Mouse (Mus musculus): ENCODE measurements around the gene Ifngr2. TPM values are rescaled to one million over a fixed set of nuclear protein-coding genes. Genes with fewer than 3 reads are reported as not detected.

Gene Ifngr2
- total RNA-seq, 4 experiments from 2014 or later: 122 to 145 (median 132) TPM

DNA sequence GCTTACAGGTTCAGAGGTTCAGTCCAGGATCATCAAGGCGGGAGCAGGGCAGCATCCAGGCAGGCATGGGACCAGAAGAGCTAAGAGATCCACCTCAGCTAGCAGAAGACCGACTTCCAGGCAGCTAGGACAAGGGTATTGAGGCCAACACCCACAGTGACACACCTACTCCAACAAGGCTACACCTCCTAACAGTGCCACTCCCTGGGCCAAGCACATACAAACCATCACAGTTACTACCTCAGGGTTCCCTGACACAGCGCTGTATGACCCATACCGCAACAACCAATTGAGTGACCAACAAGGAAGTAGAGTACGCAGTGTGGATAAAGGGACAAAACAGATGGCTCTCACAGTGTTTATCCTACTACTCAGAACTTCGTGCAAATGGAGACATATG is 10.5 kb upstream of the Ifngr2 start:
- DNase-seq (ENCODE audit: low spot score): no peak

DNA sequence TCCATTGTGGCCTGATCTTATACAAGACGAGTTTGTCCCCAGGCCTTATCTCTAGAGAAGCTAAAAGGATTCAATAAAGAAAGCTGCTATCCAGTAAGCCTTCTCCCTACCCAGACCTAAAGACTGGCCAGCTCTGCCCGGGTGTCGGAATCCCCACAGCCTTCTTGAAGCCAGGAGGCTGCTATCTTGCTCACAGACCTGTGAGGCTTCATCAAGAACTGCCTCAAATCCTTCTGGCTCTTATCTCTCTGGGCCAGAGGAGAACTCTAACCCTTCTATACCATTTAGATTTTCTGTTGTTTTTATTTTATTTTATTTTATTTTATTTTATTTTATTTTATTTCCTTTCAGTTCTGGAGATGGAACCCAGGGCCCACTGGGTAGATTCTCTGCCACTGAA is 9.8 kb upstream of the Ifngr2 start:
- DNase-seq (ENCODE audit: low spot score): no peak

- DNase-seq (ENCODE audit: low spot score): no peak
These were observed 8.8 kb upstream of the Ifngr2 start for GRCm38 (mm10) chr16:91538051-91538450.

GRCm38 (mm10) chr16:91538513-91538912 is 8.4 kb upstream of the Ifngr2 start:
- DNase-seq (ENCODE audit: low spot score): no peak

DNA sequence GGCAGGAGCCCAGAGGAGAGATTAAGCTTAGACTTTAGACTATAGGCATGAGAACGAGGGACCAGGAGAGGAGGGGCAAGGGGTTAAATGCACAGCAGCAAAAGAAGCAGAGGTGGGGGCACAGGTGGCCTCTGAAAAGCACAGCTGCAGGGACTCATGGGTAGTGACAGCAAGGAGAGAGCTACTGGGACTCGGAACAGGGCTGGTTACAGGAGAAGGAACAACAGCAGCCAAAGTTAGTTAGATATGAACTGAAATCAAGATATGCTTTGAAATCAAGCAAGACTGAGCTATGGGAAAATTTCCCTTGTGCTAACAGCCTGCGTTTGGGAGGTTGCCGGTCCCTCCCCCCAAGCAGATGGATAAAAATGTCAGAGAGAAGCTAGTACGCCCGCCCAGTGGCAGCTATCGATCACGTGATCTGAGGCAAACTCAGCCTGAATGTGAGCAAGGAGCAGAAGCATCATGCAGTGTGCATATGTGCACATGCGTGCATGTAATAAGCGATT is 5.2 kb upstream of the Ifngr2 start:
- no peak for DNase-seq (ENCODE audit: low spot score)

DNA sequence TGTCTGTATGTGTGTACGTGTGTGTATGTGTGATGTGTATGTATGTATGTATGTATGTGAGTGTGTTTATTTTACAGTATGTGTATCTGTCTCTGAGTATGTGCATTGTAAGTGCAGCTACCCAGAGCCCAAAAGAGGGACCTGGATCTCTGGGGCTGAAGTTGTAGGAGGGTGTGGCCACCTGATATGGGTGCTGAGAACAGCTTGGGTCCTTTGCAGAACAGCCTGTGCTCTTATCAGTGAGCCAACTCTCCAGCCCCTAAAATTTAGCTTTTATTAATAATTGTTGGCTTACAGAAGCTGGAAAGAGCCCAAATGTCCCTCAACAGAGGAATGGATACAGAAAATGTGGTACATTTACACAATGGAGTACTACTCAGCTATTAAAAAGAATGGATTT is 3.3 kb upstream of the Ifngr2 start:
- no peak for DNase-seq (ENCODE audit: low spot score)

DNA sequence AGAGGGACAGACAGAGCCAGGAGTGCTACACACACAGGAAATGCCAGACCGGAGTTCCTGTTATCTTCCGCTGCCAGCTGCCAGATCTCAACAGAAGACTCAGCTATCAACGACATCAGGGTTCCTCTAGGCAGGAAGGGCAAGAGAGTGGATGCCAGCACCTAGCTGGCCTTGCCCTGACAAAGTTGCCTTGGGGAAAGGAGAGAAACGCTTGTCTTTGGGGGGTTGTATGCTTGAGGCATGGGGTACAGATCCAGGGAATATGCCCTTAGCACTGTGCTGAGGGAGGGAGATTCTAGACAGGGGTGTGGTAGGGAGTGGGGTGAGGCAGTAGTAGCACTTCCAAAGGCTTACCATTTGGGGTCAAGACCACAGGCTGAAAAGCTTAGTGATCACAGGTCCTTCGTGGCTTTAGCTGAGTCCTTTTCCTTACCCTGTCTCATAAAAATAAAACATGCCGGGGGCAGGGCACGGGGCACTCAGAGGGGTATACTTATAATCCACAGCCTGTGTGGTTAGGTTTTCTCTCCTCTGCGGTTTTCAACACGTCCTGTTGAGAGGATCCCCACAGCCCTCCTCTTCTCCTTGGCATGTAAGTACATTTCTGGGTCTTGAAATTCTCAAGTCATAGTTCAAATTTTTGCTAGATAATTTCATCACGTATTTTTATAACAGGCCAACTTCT is 1.1 kb upstream of the Ifngr2 start:
- no peak for DNase-seq (ENCODE audit: low spot score)

- DNase-seq (ENCODE audit: low spot score): peak; percentile 60
These were observed 459 bp upstream of the Ifngr2 start for GRCm38 (mm10) chr16:91546391-91546835.

DNA sequence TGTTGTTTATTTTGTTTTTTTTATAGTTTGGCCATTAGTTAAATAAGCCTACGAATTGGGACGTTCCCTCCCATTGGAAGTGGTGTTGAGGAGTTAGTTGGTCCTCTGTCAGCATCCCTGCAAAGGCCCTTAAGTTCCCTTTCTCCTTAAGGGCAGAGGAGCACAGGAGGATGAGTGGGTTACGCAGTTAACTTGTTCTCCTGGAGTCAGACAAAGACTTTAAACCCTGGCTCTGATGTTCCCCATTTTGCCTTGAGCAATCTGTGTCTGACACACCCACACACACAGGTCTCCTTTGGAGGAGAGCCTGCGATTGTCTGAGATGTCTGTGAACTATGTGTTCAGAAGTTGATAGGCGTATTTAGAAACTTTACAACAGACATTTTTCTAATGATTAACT is 1.1 kb downstream of the Ifngr2 start:
- DNase-seq (ENCODE audit: low spot score): no peak

- DNase-seq (ENCODE audit: low spot score): no peak
These were observed 1.7 kb downstream of the Ifngr2 start for GRCm38 (mm10) chr16:91548586-91548985.

- DNase-seq (ENCODE audit: low spot score): no peak
These were observed 2.1 kb downstream of the Ifngr2 start for GRCm38 (mm10) chr16:91548996-91549395.

DNA sequence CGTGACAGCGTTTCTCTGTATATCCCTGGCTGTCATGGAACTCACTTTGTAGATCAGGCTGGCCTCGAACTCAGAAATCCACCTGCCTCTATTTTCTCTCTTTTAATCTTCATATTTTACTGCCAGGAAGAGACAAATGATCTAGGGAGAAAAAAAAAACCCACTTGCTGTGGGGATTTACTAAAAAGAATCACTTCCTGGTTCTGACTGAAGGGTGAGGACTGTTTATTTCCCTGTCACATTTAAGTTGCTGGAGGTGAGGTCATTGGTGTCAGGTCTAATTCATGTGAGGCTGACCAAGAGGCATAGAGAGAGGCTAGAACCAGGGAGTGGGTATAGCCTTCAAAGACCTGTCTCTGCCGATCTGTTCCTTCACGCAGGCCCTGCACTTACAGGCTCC is 2.7 kb downstream of the Ifngr2 start:
- no peak for DNase-seq (ENCODE audit: low spot score)

DNA sequence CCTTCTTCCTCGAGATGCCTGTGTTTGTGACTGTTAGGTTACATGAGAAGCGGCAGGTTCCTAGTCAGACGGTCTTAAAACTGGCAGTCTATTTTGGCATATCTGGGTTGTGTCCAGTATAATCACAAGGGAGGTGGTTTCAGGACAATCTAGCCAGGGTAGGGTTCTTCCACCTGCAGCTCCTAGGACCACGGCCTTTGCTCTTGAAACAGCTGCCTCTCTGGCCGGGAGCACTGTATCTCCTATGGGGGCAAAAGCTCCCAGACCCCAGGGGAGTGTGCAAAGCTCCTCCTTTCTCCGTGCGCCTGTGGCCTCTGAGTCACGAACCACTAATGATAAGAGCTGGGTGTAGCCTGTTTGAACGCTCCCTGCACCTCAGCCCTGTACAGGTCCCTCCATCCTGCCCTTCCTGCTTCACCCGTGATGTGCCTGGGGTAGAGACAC is 4.2 kb downstream of the Ifngr2 start:
- no peak for DNase-seq (ENCODE audit: low spot score)

DNA sequence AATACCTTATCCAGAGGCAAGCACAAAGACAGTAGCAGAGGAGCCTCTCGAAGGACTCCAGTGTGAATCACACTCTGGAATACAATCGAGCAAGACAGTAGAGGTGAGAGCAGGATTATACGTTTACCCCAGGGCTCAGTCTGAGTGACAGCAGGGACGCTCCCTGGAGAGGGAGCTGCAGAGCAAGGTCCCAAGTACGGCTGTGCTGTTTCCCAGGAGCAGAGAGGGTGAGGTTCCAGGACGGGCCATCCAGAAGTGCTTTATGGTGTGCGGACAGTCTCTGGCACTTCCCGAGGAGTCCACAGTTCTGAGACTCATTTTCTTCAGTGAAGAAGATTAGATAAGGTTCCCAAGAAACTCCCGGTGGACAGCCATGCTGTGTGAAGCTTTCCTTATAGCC is 5.2 kb downstream of the Ifngr2 start:
- DNase-seq (ENCODE audit: low spot score): no peak

- DNase-seq (ENCODE audit: low spot score): peak; percentile 50
These were observed 6.8 kb downstream of the Ifngr2 start for GRCm38 (mm10) chr16:91553625-91554024.

DNA sequence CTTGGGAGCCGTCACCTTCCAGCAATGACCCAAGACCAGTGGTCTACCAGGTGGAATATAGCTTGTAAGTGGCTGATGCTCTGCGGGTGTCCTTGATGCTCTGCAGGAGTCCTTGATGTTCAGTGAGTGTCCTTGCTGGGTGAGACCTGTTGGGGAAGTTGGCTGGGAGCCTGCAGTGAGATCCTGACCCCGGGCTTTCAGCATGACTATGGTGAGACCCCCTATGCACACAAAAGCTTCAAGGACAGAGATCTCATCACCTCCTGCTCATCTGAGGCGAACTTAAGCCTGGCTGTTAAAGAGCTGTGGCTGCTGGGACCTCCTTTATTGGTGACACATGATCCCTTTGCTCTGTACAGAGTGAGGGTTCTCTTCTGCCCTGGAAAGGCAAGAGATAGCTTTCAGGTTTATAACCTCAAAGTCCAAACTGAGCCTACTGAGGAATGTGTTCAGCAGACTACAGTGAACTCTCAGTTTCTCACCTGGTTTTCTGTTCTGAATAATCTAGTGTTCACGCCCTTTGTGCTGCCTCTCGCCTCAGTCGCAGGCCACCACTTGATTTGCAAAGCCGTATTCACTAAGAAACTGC is 8.2 kb downstream of the Ifngr2 start:
- DNase-seq (ENCODE audit: low spot score): no peak

DNA sequence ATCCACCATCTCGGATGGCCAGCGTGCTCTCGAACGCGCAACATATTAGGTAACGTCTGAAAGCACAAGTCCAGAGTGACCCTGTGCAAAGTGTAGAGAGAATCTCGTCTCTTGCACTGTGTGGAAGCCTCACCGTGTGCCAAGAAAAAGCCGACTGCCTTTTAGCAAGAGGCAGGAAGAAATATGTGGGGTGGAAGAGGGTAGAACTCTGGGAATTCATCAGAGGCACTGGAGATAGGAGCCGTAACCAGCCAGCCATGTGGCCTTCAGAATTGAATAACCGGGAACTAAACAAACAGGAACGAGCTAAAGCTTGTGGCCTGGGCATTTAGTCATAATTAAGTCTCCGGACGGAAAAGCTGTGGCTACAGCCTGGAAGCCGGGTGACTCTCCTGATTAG is 9.8 kb downstream of the Ifngr2 start:
- no peak for DNase-seq (ENCODE audit: low spot score)

DNA sequence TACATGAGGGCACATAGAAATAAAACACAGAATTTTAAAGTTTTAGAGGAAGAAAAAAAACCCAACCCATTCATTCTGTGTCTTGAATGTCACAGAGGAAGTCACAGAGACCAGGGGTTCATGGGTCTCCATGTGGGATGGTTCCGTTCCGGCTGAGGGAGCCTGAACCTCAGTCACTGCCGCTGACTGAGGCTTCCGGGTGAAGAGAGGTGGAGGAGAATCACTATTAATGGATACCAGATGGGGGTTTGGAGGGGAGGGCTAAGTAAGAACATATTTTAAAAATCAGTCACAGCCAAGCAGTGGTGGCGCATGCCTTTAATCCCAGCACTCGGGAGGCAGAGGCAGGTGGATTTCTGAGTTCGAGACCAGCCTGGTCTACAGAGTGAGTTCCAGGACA is 10.3 kb downstream of the Ifngr2 start:
- DNase-seq (ENCODE audit: low spot score): no peak

- DNase-seq (ENCODE audit: low spot score): peak; percentile 58
These were observed 10.8 kb downstream of the Ifngr2 start for GRCm38 (mm10) chr16:91557693-91558092.

- no peak for DNase-seq (ENCODE audit: low spot score)
These were observed 14.2 kb downstream of the Ifngr2 start for GRCm38 (mm10) chr16:91561099-91561498.

DNA sequence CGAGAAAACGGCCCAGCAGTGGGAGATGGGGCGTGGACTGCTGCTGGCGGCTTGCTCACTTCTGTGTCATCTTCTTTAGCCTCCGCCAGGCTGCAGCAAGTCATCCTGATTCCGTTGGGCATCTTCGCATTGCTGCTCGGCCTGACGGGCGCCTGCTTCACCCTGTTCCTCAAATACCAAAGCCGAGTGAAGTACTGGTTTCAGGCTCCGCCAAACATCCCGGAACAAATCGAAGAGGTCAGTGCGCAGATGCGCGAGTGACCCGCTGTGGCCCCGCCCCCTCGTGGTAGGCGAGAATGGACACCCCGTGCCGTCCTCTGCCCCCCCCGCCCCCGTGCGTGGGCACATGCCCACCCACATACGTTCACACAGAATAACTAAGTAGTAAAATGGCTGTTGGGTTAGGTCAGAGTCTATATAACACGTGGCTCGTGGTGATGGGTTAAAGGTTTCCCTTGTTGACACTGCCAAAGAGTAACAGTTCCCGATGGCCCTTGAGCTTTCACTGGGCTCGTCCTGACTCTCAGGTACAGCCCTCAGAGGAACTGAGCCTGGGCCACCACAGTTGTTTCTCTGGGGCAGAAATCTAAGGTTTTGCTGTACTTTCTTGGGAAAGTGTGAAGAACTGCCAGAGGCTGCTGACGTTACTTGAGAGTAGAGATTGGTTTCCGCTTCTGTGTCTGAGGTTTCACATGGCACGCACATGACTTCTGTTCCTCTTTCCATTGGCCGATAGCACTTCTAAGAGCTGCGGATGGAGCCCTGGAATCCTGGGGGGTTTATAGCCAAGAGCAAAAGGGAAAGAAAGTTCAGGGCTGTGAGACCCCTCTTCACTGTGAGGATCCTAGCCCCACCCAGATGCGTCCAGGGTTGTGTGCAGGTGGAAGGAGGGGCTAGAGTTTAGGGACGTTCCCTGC is 14.9 kb downstream of the Ifngr2 start:
- DNase-seq (ENCODE audit: low spot score): no peak

DNA sequence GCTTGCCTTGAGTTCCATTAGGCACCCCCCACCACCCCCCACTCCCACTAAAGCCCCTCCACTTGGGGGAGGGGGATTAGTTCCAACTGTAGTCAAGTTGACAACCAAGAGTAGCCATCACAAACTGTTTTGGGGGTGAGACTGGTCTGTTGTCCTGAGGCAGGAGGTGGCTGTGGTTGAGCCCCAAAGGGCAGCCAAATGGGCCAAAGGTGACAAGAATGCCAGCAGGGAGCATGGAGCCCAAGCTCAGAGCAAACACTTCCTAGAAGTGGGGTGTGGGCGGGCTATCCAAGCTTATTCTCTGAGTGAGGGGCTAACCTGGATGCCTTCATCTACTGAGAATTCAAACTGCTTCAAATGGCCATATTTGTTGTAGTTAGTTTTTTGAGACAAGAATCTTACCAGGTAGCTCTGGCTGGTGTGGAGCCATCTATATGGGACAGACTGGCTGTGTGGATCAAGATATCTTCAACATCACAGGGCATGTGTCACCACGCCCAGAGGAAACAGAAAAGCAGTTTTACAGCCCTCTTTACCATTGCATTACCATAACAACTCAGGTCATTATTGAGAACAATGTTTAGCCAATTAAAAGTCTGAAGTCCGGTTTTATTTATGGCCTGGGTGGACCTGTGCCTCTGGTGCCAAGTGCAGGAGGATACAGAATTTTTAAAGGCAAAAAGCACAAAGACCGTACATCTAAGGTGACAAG is 17.9 kb downstream of the Ifngr2 start:
- DNase-seq (ENCODE audit: low spot score): no peak
